Mouse (Mus musculus) inflammation-experienced regulatory T-cells, adult 6 months (primary cell): Measurements from ENCODE around the gene Chmp4b. TPM values are rescaled to one million over a fixed set of nuclear protein-coding genes. Genes with fewer than 3 reads are reported as not detected.

Source experiments
- ATAC-seq: one replicate; pipeline ENCODE4 v1.8.0; 2017
- polyA plus RNA-seq, 3 experiments: library from polyadenylated mRNA; unstranded; fragments of 100-300 nt; shearing (Covaris generic); gene quantifications; one replicate each; pipeline ENCODE4 v1.2.1; 2017

Gene Chmp4b
- polyA plus RNA-seq, 3 experiments from 2014 or later: 2.8 to 6.5 (median 5.4) TPM

- ATAC-seq: no peak
Observed at GRCm38 (mm10) chr2:154684901-154685470, 33.5 kb downstream of the Chmp4b start.

- ATAC-seq: no peak
Observed at GRCm38 (mm10) chr2:154685772-154686171, 34.3 kb downstream of the Chmp4b start.

- no peak for ATAC-seq
Observed at GRCm38 (mm10) chr2:154686819-154687218, 35.3 kb downstream of the Chmp4b start.

GRCm38 (mm10) chr2:154689391-154689790, 37.9 kb downstream of the Chmp4b start:
- no peak for ATAC-seq

- ATAC-seq: no peak
Observed at GRCm38 (mm10) chr2:154690959-154691358, 39.5 kb downstream of the Chmp4b start.

GRCm38 (mm10) chr2:154693186-154693940, 41.9 kb downstream of the Chmp4b start:
- ATAC-seq: no peak

- ATAC-seq: no peak
Observed at GRCm38 (mm10) chr2:154693941-154694256, 42.4 kb downstream of the Chmp4b start.

- no peak for ATAC-seq
Observed at GRCm38 (mm10) chr2:154695690-154696089, 44.2 kb downstream of the Chmp4b start.

- no peak for ATAC-seq
Observed at GRCm38 (mm10) chr2:154696660-154697059, 45.2 kb downstream of the Chmp4b start.

- no peak for ATAC-seq
Observed at GRCm38 (mm10) chr2:154699360-154699759, 47.9 kb downstream of the Chmp4b start.

GRCm38 (mm10) chr2:154700177-154700576, 48.7 kb downstream of the Chmp4b start:
- no peak for ATAC-seq

GRCm38 (mm10) chr2:154702637-154703315, 51.3 kb downstream of the Chmp4b start:
- no peak for ATAC-seq

GRCm38 (mm10) chr2:154706526-154707280, 55.2 kb downstream of the Chmp4b start:
- ATAC-seq: no peak

- ATAC-seq: no peak
Observed at GRCm38 (mm10) chr2:154707284-154707683, 55.8 kb downstream of the Chmp4b start.

- ATAC-seq: no peak
Observed at GRCm38 (mm10) chr2:154707830-154708385, 56.4 kb downstream of the Chmp4b start.

- no peak for ATAC-seq
Observed at GRCm38 (mm10) chr2:154711701-154712100, 60.2 kb downstream of the Chmp4b start.

- ATAC-seq: no peak
Observed at GRCm38 (mm10) chr2:154712271-154712677, 60.8 kb downstream of the Chmp4b start.

GRCm38 (mm10) chr2:154713083-154713482, 61.6 kb downstream of the Chmp4b start:
- ATAC-seq: no peak

GRCm38 (mm10) chr2:154713964-154714363, 62.5 kb downstream of the Chmp4b start:
- ATAC-seq: no peak

GRCm38 (mm10) chr2:154716586-154716985, 65.1 kb downstream of the Chmp4b start:
- no peak for ATAC-seq

GRCm38 (mm10) chr2:154717081-154717480, 65.6 kb downstream of the Chmp4b start:
- no peak for ATAC-seq

GRCm38 (mm10) chr2:154718855-154719556, 67.5 kb downstream of the Chmp4b start:
- no peak for ATAC-seq
